In genomic region chr14:21031783-21032511, GRCm38 (mm10) we compare ENCODE assay signal across 8 mouse cellular contexts. TPM values are rescaled to one million over a fixed set of nuclear protein-coding genes. Genes with fewer than 3 reads are reported as not detected.
DNase-seq lines count a peak whose midpoint lies in the region; ATAC-seq and TF ChIP-seq lines count a peak whose summit lies in the region.

No protein-coding gene starts in this region.

- peaks cover 4% of the 10 kb centered on the region for H3K4me1 ChIP-seq in cortical plate, adult 2 months (ENCODE audit: control insufficient read depth, insufficient read depth, low read length)
- peaks cover 0 to 2% of the 10 kb centered on the region in 2 experiments; a peak in 1 of 4 replicates for H3K4me1 ChIP-seq in heart, embryonic 14.5 days (ENCODE audit: control insufficient read depth in 2 of 2, insufficient read depth in 2 of 2, low read length in 2 of 2)
- H3K4me1 ChIP-seq in cerebellum, adult 2 months (ENCODE audit: control insufficient read depth, insufficient read depth, low read length): no peaks in the 10 kb centered on the region

- DNase-seq in spleen, adult 12 weeks (ENCODE audit: low spot score): peak; percentile 35
- no peak for DNase-seq in spleen, postnatal 14 days (ENCODE audit: low spot score in 2 of 2)
- DNase-seq in kidney, postnatal 36 days: peak; percentile 65 to 87
- DNase-seq in ovary, postnatal 36 days (ENCODE audit: low spot score): no peak
- no peak for DNase-seq in cerebellum, adult 2 months

- TF ChIP-seq POLR2A in cortical plate, adult 2 months (IDR thresholded peaks at IDR 0.05; ENCODE audit: extremely low read depth, insufficient read depth, low read length): no peak
- TF ChIP-seq POLR2A in cerebellum, adult 2 months (IDR thresholded peaks at IDR 0.05; ENCODE audit: borderline replicate concordance, insufficient read depth, low read length): no peak

- H3K36me3 ChIP-seq in heart, embryonic 14.5 days (ENCODE audit: control insufficient read depth, insufficient read depth, low read length): peaks cover 93% of the 10 kb centered on the region

- no peak for TF ChIP-seq CTCF in cortical plate, adult 2 months (IDR thresholded peaks at IDR 0.05; ENCODE audit: extremely low read depth, insufficient read depth, low read length)
- no peak for TF ChIP-seq CTCF in cerebellum, adult 2 months (IDR thresholded peaks at IDR 0.05; ENCODE audit: borderline replicate concordance, insufficient read depth, low read depth, low read length)

- no peaks in the 10 kb centered on the region for H3K9me3 ChIP-seq in heart, embryonic 14.5 days (ENCODE audit: control insufficient read depth, low read length)

- no peak overlapping the region for H3K4me3 ChIP-seq in cortical plate, adult 2 months (ENCODE audit: insufficient read depth, low read length)
- H3K4me3 ChIP-seq in heart, embryonic 14.5 days (ENCODE audit: control insufficient read depth in 1 of 2, insufficient read depth in 1 of 2, low read depth in 1 of 2, low read length in 2 of 2): no peak overlapping the region
- H3K4me3 ChIP-seq in cerebellum, adult 2 months (replicated peaks; ENCODE audit: insufficient read depth, low read depth, low read length): no peak overlapping the region

- 66% methylated on average over 6 of the region's 6 CpGs for WGBS in heart, embryonic 14.5 days
- 68% methylated on average over 6 of the region's 6 CpGs for WGBS in cerebellum, adult 2 months

- peak; percentile 66 for ATAC-seq in heart, embryonic 14.5 days (ENCODE audit: insufficient number of reproducible peaks, insufficient read depth, low FRiP score, low read depth)
- ATAC-seq in megakaryocyte-erythroid progenitor cell, adult 5-6 weeks (replicated peaks; ENCODE audit: low FRiP score, low TSS enrichment, poor library complexity, severe bottlenecking): peak; percentile 64; the same call in 1 of the 2 replicates

- H3K4me2 ChIP-seq in heart, embryonic 14.5 days (ENCODE audit: low read length): no peak overlapping the region

- peak overlapping the region; percentile 15; the same call in 1 of the 2 replicates for H3K27ac ChIP-seq in cortical plate, adult 2 months (ENCODE audit: insufficient read depth, low read length)
- peak overlapping the region; percentile 75 to 80 for H3K27ac ChIP-seq in heart, embryonic 14.5 days (replicated peaks in 1 of 2; ENCODE audit: control insufficient read depth in 1 of 2, insufficient read depth in 1 of 2, low read depth in 2 of 2, low read length in 2 of 2)
- H3K27ac ChIP-seq in cerebellum, adult 2 months (ENCODE audit: insufficient read depth, low read length): no peak overlapping the region

- no peaks in the 10 kb centered on the region for H3K27me3 ChIP-seq in heart, embryonic 14.5 days (ENCODE audit: control insufficient read depth, insufficient read depth, low read length)
- H3K27me3 ChIP-seq in cerebellum, adult 2 months (ENCODE audit: control insufficient read depth, insufficient read depth, low read length): no peaks in the 10 kb centered on the region

- H3K9ac ChIP-seq in heart, embryonic 14.5 days (ENCODE audit: low read length): no peak overlapping the region

RNA-seq across cellular contexts. Expression of gene Ap3m1, which starts 20.4 kb away (rescaled TPM):
- 64.9 and 65.8 TPM in 2 replicates for polyA plus RNA-seq in cortical plate, adult 2 months (2012; rRNA removed)
- polyA plus RNA-seq in heart, embryonic 14.5 days (2014; fragmentation: Nextera tagmentation; extraction: Ambion mirVana): 63.2 and 72.3 TPM in 2 replicates
- 35.0 and 45.5 TPM in 2 replicates for total RNA-seq in megakaryocyte-erythroid progenitor cell, adult 5-6 weeks (2014; fragmentation: Nextera tagmentation)
- total RNA-seq in megakaryocyte-erythroid progenitor cell, adult 5-6 weeks (2017): 35.5 and 47.5 TPM in 2 replicates
- polyA plus RNA-seq in cerebellum, adult 2 months (2012; rRNA removed): 66.0 and 71.4 TPM in 2 replicates

RNA-seq across cellular contexts. Expression of gene Adk, which starts 20.4 kb away (rescaled TPM):
- 64.1 and 65.2 TPM in 2 replicates for polyA plus RNA-seq in cortical plate, adult 2 months (2012; rRNA removed)
- 250 and 263 TPM in 2 replicates for polyA plus RNA-seq in heart, embryonic 14.5 days (2014; fragmentation: Nextera tagmentation; extraction: Ambion mirVana)
- 122 and 138 TPM in 2 replicates for total RNA-seq in megakaryocyte-erythroid progenitor cell, adult 5-6 weeks (2014; fragmentation: Nextera tagmentation)
- 168 and 190 TPM in 2 replicates for total RNA-seq in megakaryocyte-erythroid progenitor cell, adult 5-6 weeks (2017)
- 66.2 and 69.0 TPM in 2 replicates for polyA plus RNA-seq in cerebellum, adult 2 months (2012; rRNA removed)

Comparison
In these comparisons a context has a peak if more than half of its experiments do, and no peak if none do; other contexts are left out.
1. DNase-seq: peak in spleen, adult 12 weeks (single experiment) and kidney, postnatal 36 days (2 of 2); none in spleen, postnatal 14 days (0 of 2), ovary, postnatal 36 days (single experiment) and cerebellum, adult 2 months (0 of 2).